Mouse (Mus musculus): ENCODE data around the gene Ppm1m. TPM values are rescaled to one million over a fixed set of nuclear protein-coding genes. Genes with fewer than 3 reads are reported as not detected.

Ppm1m gene
- total RNA-seq (2018; cell fraction: chromatin; rRNA removed), result 10 to 100 TPM in 22 of 26 experiments, 1 to 10 TPM in 4; 4.4 to 53.3 (median 21.1) TPM
- 10 to 100 TPM; 12.8 to 29.1 (median 19.8) TPM for total RNA-seq (2018; cell fraction: cytosol; rRNA removed)
- total RNA-seq (2018; cell fraction: nucleus; rRNA removed), result 10 to 100 TPM in 22 of 26 experiments, 1 to 10 TPM in 4; 6.9 to 38.6 (median 17.5) TPM
- polyA plus RNA-seq (2018), result 11.4 to 23.0 TPM (median 20.3 TPM) in 3 replicates

DNA sequence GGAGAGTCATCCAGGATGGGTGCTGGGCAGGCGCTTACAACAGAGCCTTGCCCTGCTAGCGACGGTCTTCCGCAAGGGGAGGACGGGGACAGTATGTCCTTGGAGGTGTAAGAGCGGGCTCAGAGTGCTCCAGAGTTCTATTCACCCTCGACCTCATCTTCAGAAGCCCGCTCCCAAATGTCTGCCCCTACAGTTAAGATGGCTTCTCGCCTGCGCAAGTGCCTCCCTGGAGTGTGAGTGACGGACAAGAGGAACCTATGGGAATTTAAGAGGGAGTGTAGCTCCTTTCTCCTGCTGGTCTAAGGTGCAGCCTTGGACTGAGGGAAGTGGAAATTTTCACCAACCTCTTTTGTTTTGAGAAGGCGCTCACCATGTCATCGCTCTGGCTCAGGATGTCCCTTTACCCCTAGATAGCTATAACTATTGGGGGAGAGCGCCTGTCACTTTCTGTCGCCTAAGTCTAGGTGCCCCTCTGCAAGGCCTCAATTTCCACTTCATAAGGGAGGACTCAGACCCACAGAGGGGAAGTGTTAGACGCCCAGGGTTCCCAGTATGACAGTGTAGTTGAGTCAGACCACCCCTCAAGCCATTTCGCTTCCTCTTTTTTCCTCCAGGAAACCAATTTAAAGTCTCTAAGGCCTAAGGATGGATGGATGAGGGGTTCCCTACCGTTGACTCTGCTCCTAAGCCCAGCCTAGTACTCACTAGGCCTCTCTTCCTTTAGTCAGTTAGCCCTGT lies at the start of gene Ppm1m:
TSS of gene Ppm1m (minus strand) at position 212 of the 738 bp plus-strand sequence.
- H3K27ac ChIP-seq, result peak within 1 kb of the TSS; percentile 81
- peak within 1 kb of the TSS; percentile 37 for H3K4me3 ChIP-seq (ENCODE audit: inconsistent target)
- H3K79me2 ChIP-seq (ENCODE audit: inconsistent target), result peaks cover 17% of the 10 kb centered on the region
- 32% methylated on average over 18 of the region's 18 CpGs for WGBS (ENCODE audit: missing documents)
- 0 out of 2 replicates have a peak, but pooled peaks cover 15% of the 10 kb centered on the region for H3K36me3 ChIP-seq (ENCODE audit: inconsistent target)

DNA sequence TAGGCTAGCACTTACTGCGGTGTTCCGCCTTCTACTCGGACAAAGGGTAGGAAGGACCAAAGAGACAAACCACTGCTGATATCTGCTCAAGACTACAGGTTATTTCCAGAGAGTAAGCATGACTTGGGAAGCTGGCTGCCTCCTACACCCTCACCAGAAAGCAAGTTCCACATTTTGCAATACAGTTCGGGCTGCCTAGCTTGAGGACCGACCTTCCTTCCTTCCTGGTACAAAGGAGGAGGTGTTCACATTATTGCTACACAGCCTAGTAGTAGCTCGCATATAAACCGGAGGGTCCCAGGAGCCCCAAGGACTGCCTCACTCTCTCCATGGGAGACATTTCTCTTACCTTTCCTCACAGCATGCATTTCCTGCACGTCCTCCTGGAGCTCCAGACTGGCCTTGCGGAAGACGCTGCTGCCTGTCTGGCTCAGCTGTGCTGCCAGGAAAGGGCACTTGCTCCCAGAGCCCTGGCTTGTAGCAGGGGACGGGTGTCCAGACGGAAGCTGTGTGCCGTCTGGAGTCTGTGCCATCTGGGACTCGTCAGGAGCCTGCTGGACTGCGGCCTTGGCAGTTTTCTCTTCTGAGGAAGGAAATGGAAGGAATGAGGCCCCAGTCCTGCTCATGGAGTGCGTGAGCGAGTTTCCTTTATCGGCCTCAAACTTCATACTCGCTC lies 43.4 kb upstream of the Ppm1m start:
- Histone ChIP-seq H3K27ac (peak overlapping the region; percentile 89), H3K36me3 (ENCODE audit: inconsistent target) (peaks cover 39% of the 10 kb centered on the region), H3K79me2 (ENCODE audit: inconsistent target) (peaks cover 23% of the 10 kb centered on the region), H3K4me3 (ENCODE audit: inconsistent target) (no peak overlapping the region)
- WGBS (ENCODE audit: missing documents), result 16% methylated on average over 19 of the region's 19 CpGs

DNA sequence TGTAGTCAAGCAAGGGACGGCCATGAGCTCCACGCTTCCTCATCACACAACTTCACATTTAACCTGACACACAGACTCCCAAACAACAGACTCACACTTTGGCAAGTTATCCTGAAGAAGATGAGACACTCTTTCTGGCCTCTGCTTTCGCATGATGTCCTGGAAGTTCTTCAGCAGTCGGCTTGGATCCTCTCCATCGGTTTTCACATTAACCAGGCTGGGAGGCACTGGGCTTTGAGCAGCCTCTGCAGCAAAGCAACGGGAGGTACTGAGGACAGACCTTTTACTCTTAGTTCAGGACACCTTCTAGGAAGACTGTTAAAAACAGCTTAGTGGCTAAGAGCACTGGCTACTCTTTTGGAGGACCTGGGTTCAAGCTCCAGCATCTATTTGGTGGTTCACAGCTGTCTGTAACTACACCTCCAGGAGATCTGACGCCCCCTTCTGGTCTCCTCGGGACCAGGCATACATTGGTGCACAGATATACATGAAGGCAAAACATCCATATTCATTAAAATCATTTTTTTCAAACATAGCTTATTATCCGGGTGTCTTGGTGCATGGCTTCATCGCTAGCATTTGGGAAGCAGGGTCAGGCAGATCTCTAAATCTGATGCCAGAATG lies 42.1 kb upstream of the Ppm1m start:
- 91% methylated on average over 10 of the region's 10 CpGs for WGBS (ENCODE audit: missing documents)
- Histone ChIP-seq H3K27ac (no peak overlapping the region), H3K79me2 (ENCODE audit: inconsistent target) (peaks cover 14% of the 10 kb centered on the region; the same call in 1 of the 2 replicates), H3K4me3 (ENCODE audit: inconsistent target) (no peak overlapping the region), H3K36me3 (ENCODE audit: inconsistent target) (peaks cover 52% of the 10 kb centered on the region)

DNA sequence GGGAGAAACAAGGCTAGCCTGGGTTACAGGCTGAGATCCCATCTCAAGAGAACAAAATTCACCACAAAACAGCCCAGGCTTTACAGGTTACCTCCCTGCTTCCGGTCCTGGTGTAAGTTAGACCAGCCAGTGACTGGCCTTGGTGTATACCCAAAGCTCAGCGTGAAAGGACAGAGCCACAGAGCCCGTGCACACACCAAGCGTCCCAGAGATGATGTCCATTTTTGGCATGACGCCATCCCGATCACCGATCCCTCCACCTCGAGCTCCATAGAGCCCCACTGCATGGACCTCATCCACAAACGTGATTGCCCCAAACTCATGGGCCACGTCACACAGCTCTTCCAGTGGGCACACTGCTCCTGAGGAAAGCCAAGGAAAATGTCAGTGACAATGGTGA lies 38.3 kb upstream of the Ppm1m start:
- H3K27ac ChIP-seq, result no peak overlapping the region
- peaks cover 88% of the 10 kb centered on the region for H3K36me3 ChIP-seq (ENCODE audit: inconsistent target)
- H3K79me2 ChIP-seq (ENCODE audit: inconsistent target), result peaks cover 6% of the 10 kb centered on the region; the same call in 1 of the 2 replicates
- WGBS (ENCODE audit: missing documents), result 84% methylated on average over 10 of the region's 10 CpGs
- H3K4me3 ChIP-seq (ENCODE audit: inconsistent target), result no peak overlapping the region

DNA sequence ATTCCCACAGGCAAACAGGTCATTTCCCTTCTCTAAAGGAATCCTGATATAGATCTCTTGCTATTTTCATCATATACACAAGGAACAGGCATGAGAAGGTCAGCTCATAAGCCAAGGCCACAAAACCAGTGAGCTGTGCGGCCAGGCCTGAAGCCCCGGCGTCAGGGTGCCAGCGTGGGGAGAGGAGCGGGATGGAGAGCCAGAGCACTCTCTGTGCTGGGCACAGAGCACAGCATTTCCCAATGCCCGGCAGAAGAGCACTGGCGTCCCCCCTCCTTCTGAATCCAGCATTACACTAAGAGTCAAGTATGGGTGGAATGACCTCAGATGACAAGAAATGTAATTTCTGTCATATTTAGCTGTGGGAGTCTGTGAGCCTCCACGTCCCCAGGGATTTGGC lies 37.9 kb upstream of the Ppm1m start:
- Histone ChIP-seq H3K79me2 (ENCODE audit: inconsistent target) (peaks cover 6% of the 10 kb centered on the region; the same call in 1 of the 2 replicates), H3K36me3 (ENCODE audit: inconsistent target) (peaks cover 90% of the 10 kb centered on the region), H3K4me3 (ENCODE audit: inconsistent target) (no peak overlapping the region), H3K27ac (no peak overlapping the region)
- WGBS (ENCODE audit: missing documents), result 95% methylated on average over 7 of the region's 8 CpGs

DNA sequence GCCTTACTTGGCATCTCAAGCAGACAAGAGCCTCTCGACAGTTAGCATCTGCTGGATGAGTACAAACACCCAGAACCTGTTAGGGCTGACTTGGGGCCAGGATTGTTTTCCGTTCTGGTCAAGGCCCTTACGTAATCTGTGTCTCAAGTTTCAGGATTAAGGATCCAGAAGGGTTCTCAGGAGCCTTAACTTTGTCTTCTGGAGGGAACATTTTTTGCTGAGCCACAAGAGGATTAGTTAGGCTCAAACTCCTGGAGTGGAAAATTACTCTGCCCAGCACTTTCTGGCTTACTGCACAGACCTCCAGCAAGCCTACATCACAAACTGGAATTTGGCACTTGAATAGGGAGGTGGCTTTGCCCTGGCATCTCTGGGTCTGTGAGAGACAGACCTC lies 37.3 kb upstream of the Ppm1m start:
- Histone ChIP-seq H3K36me3 (ENCODE audit: inconsistent target) (peaks cover 86% of the 10 kb centered on the region), H3K4me3 (ENCODE audit: inconsistent target) (no peak overlapping the region), H3K79me2 (ENCODE audit: inconsistent target) (peaks cover 6% of the 10 kb centered on the region; the same call in 1 of the 2 replicates), H3K27ac (no peak overlapping the region)
- 81% methylated on average over 3 of the region's 3 CpGs for WGBS (ENCODE audit: missing documents)

DNA sequence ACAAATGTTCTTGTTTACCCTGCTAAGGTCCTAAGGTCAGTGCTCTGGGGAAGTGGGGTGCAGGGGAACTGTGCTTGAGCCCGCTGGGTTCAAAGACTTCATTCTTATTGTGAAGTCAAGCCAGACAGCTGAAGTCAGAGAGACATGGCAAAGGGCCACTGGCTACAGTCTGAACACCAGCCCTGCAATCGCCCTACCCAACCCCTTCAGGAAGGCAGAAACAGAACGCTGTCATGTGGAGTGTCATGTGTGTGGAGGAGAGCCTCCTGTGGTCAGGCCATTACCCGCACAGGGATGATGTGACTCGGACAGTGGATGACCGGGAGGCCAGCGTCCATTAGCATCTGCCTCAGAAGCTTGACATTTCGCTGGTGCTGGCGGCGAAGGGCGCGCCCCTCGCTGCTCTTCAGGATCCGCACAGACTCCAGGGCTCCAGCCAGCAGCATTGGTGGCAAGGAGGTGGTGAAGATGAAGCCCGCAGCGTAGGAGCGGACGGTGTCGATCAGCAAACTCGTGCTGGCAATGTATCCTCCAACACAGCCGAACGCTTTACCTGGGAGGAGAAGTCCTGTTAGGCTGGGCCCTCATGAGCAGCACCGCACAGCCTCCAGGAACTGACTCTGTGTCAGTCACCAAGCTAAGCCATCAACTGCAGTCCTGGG lies 36.7 kb upstream of the Ppm1m start:
- H3K79me2 ChIP-seq (ENCODE audit: inconsistent target), result peaks cover 6% of the 10 kb centered on the region; the same call in 1 of the 2 replicates
- no peak overlapping the region for H3K4me3 ChIP-seq (ENCODE audit: inconsistent target)
- no peak overlapping the region for H3K27ac ChIP-seq
- 88% methylated on average over 18 of the region's 23 CpGs for WGBS (ENCODE audit: missing documents)
- peaks cover 82% of the 10 kb centered on the region for H3K36me3 ChIP-seq (ENCODE audit: inconsistent target)

DNA sequence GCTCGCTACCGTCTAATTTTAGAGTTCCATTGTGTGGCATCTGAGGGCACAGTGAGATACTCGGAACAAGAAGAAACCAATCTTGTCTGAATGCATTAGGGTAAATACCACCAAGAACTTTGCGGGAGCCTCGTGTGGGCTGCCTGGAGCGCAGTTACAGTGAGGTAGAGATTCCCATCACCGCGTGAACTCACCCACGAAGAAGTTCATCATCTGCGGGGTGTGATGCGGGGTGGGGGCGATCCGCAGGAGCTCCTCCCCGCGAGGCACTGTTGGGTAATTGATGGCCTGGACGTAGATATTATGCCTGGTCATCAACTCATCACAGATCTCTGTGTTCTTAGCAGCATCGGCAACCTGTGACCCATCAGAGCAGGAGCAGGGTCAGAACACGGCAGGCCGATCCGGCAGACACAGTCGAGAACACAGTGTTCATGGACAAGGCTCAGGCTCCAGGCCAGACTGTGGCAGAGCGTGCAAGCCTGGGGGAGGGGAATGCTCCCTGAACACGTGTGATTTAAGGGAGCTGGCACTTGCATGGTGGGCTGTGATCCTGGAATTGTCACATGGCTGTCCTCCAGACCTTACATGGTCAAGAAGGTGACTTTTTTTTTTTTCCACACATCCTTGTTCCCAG lies 35.8 kb upstream of the Ppm1m start:
- no peak overlapping the region for H3K27ac ChIP-seq
- 87% methylated on average over 23 of the region's 23 CpGs for WGBS (ENCODE audit: missing documents)
- no peak overlapping the region for H3K4me3 ChIP-seq (ENCODE audit: inconsistent target)
- no peaks in the 10 kb centered on the region; the same call in 1 of the 2 replicates for H3K79me2 ChIP-seq (ENCODE audit: inconsistent target)
- H3K36me3 ChIP-seq (ENCODE audit: inconsistent target), result peaks cover 72% of the 10 kb centered on the region

DNA sequence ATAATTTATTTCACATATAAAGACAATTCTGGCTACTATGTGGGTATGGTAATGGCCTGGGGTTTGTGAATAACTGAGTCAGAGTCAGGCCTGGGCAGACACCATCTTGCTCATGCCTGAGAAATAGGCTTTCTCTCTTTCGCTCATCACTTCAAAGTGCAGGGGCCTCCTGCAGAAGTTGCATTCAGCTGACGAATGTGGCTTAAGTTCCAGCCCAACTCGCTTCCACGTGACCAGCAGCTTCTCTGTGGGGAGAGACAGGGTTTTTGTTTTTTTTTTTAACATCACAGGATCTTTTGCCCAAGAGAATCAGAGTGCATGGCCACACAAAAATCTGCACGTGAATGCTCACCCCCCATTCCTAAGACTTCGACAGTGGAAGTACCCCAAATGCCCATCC lies 34.4 kb upstream of the Ppm1m start:
- H3K79me2 ChIP-seq (ENCODE audit: inconsistent target), result no peaks in the 10 kb centered on the region
- H3K27ac ChIP-seq, result no peak overlapping the region
- 85% methylated on average over 6 of the region's 6 CpGs for WGBS (ENCODE audit: missing documents)
- no peak overlapping the region for H3K4me3 ChIP-seq (ENCODE audit: inconsistent target)
- H3K36me3 ChIP-seq (ENCODE audit: inconsistent target), result peaks cover 61% of the 10 kb centered on the region

DNA sequence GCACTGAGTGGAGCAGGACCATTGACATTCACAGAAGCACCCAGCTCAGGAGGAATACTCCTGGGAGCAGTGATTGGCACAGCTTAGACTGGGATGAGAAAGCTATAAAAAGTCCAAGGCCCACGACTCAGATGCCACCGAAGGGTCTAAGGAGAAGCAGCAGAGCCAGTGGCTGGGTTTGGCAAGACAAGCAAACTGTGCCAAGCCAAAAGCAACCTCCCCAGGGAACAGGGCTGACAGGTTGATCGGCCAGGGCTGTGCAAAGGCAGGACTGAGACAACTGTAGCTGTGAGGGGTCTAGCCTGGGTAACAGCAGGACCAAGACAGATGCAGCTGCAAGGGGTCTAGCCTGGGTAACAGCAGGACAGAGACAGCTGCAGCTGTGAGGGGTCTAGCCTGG lies 33.4 kb upstream of the Ppm1m start:
- WGBS (ENCODE audit: missing documents), result 89% methylated on average over 3 of the region's 3 CpGs
- Histone ChIP-seq H3K79me2 (ENCODE audit: inconsistent target) (peaks cover 3% of the 10 kb centered on the region; the same call in 1 of the 2 replicates), H3K36me3 (ENCODE audit: inconsistent target) (peaks cover 56% of the 10 kb centered on the region), H3K27ac (no peak overlapping the region), H3K4me3 (ENCODE audit: inconsistent target) (no peak overlapping the region)

DNA sequence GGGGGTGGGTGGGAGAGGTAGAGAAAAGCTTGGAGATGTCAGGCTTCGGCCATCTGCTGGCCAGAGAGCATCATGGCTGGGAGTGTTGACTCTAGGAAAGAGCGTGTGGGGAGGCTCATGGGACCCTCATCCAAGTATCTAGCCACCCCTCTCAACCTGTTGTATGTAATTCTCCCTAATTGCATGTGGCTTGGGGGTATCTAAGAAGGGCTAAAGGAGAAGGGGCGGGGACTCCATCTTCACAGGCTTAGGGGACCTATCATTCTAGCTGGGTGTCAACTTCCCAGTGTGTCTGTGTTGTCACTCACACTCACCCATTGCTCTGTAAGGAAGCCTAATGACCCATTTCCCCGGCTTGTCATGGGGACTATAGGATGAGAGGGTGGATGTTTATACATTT lies 32.3 kb upstream of the Ppm1m start:
- peaks cover 14% of the 10 kb centered on the region; the same call in 1 of the 2 replicates for H3K79me2 ChIP-seq (ENCODE audit: inconsistent target)
- peaks cover 50% of the 10 kb centered on the region for H3K36me3 ChIP-seq (ENCODE audit: inconsistent target)
- no peak overlapping the region for H3K27ac ChIP-seq
- WGBS (ENCODE audit: missing documents), result 81% methylated on average over 4 of the region's 4 CpGs
- H3K4me3 ChIP-seq (ENCODE audit: inconsistent target), result no peak overlapping the region

DNA sequence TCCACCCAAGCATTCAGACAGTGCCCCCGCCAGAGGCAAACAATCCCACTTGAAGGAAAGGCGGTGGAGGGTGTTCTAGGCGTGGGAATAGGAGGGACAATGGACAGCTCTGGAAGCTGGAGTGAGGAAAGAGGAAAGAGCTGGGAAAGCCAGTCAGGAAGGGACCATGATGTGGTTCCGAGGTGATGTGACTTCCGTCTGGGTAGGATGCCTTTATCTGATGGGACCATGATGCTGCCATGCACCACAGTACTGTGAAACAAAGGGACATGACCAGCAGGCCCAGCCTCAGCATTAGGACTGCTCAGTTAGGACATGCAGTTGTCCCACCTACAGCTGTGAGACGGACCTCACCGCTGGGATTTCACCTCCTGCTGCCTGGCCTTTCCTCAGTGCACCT lies 31.7 kb upstream of the Ppm1m start:
- peaks cover 20% of the 10 kb centered on the region; the same call in 1 of the 2 replicates for H3K79me2 ChIP-seq (ENCODE audit: inconsistent target)
- peaks cover 44% of the 10 kb centered on the region for H3K36me3 ChIP-seq (ENCODE audit: inconsistent target)
- H3K4me3 ChIP-seq (ENCODE audit: inconsistent target), result no peak overlapping the region
- H3K27ac ChIP-seq, result peak overlapping the region; percentile 87
- 64% methylated on average over 5 of the region's 7 CpGs for WGBS (ENCODE audit: missing documents)

DNA sequence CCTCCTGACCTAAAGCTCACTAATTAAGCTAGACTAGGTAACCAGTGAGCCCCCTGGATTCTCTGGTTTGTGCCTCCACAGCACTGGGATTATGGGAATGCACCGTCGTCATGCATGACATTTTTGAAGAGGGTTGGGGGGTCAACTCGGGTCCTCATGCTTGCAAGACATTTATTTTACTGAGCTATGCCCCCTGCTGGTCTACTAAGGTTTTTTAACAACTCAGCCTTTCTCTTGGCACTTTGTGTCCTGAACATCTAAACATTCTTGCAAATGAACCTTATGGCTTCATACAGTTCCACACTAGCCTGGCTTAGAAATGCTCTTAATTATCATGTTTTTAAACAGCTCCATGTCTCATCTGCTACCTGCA lies 31.2 kb upstream of the Ppm1m start:
- H3K36me3 ChIP-seq (ENCODE audit: inconsistent target), result peaks cover 39% of the 10 kb centered on the region
- 17% methylated on average over 3 of the region's 3 CpGs for WGBS (ENCODE audit: missing documents)
- no peak overlapping the region for H3K4me3 ChIP-seq (ENCODE audit: inconsistent target)
- peaks cover 25% of the 10 kb centered on the region; the same call in 1 of the 2 replicates for H3K79me2 ChIP-seq (ENCODE audit: inconsistent target)
- H3K27ac ChIP-seq, result peak overlapping the region; percentile 87
